Mouse (Mus musculus) kidney, adult 2 months (tissue): ENCODE data around the gene Trpm3.

Experiments
- CTCF ChIP-seq: fragments of 200-500 bp; conservative IDR thresholded peaks from 2 replicates; pipeline ENCODE4 v1.5.1; 2011; ENCODE audit warnings: low read depth, mild to moderate bottlenecking, control low read depth, low read length, moderate library complexity, mixed read lengths; ENCODE audit not compliant: insufficient read depth, insufficient read length
- POLR2A ChIP-seq: fragments of 200-500 bp; IDR thresholded peaks from one replicate; pipeline ENCODE4 v1.6.1; 2011; ENCODE audit warnings: low read depth, low read length, control low read depth

- no peak for TF ChIP-seq CTCF
- no peak for TF ChIP-seq POLR2A
Observed at GRCm38 (mm10) chr19:23018186-23018727, 879.4 kb downstream of the Trpm3 start.
